Mouse (Mus musculus) MEL (cell line): ENCODE measurements around the gene Fbxl16. TPM values are rescaled to one million over a fixed set of nuclear protein-coding genes. Genes with fewer than 3 reads are reported as not detected.

Experiments used
- DNase-seq: peaks from one replicate; pipeline ENCODE4 v3.0.0; 2011; ENCODE audit warnings: low read depth, low spot score
- H3K27ac ChIP-seq: 2 replicates; pipeline ENCODE4 v1.5.1; 2012; ENCODE audit warnings: low read depth, mild to moderate bottlenecking, control low read depth, low read length, moderate library complexity; ENCODE audit not compliant: control insufficient read depth
- H3K27me3 ChIP-seq, 2 experiments: fragments of 150-350 bp in 1 of 2; sonication (generic) in 1 of 2; 2 replicates each; pipeline ENCODE4 v1.6.1; 2012; ENCODE audit warnings: low read length in 2 of 2, mild to moderate bottlenecking in 2 of 2, improper control_type of control experiment in 1 of 2, moderate library complexity in 1 of 2; ENCODE audit not compliant: insufficient read depth in 2 of 2, control insufficient read depth in 1 of 2
- H3K36me3 ChIP-seq, 2 experiments: 2 replicates each; pipeline ENCODE4 v1.6.1; 2012 to 2014; ENCODE audit warnings: low read length in 2 of 2, improper control_type of control experiment in 1 of 2, inconsistent platforms in 1 of 2, mild to moderate bottlenecking in 1 of 2; ENCODE audit not compliant: insufficient read depth in 2 of 2, control insufficient read depth in 1 of 2
- H3K4me1 ChIP-seq, 2 experiments: fragments of 150-350 bp in 1 of 2; sonication (generic) in 1 of 2; 2 replicates each; pipeline ENCODE4 v1.6.1; 2012; ENCODE audit warnings: low read length in 2 of 2, improper control_type of control experiment in 1 of 2, mild to moderate bottlenecking in 1 of 2; ENCODE audit not compliant: insufficient read depth in 2 of 2, control insufficient read depth in 1 of 2
- H3K4me3 ChIP-seq, 2 experiments: fragments of 150-350 bp in 1 of 2; sonication (generic) in 1 of 2; 2 replicates each; pipeline ENCODE4 v1.5.1; 2012; ENCODE audit warnings: low read depth in 2 of 2, low read length in 2 of 2, mild to moderate bottlenecking in 2 of 2, moderate library complexity in 2 of 2, control low read depth in 1 of 2, improper control_type of control experiment in 1 of 2; ENCODE audit not compliant: control insufficient read depth in 1 of 2, insufficient read depth in 1 of 2
- H3K79me2 ChIP-seq: 2 replicates; pipeline ENCODE4 v1.6.1; 2012; ENCODE audit warnings: mild to moderate bottlenecking, low read length, moderate library complexity; ENCODE audit not compliant: control insufficient read depth, poor library complexity, insufficient read depth
- H3K9ac ChIP-seq: 2 replicates; pipeline ENCODE4 v1.6.1; 2012; ENCODE audit warnings: low read depth, mild to moderate bottlenecking, control low read depth, low read length, moderate library complexity; ENCODE audit not compliant: control insufficient read depth, poor library complexity, severe bottlenecking
- H3K9me3 ChIP-seq: fragments of 150-350 bp; sonication (generic); replicated peaks from 2 replicates; pipeline ENCODE4 v1.6.1; 2012; ENCODE audit warnings: mild to moderate bottlenecking, low read length, improper control_type of control experiment, moderate library complexity; ENCODE audit not compliant: insufficient read depth
- ETS1 ChIP-seq: IDR thresholded peaks from 2 replicates; pipeline ENCODE4 v1.6.1; 2012; ENCODE audit warnings: low read depth, mild to moderate bottlenecking, inconsistent platforms, low read length, improper control_type of control experiment, moderate library complexity
- HCFC1 ChIP-seq: IDR thresholded peaks from 2 replicates; pipeline ENCODE4 v1.6.1; 2012; ENCODE audit warnings: low read depth, mild to moderate bottlenecking, inconsistent platforms, low read length, improper control_type of control experiment, moderate library complexity
- JUND ChIP-seq: IDR thresholded peaks from 2 replicates; pipeline ENCODE4 v1.6.1; 2011; ENCODE audit warnings: low read depth, mild to moderate bottlenecking, improper control_type of control experiment, low read length
- KAT2A ChIP-seq: conservative IDR thresholded peaks from 2 replicates; pipeline ENCODE4 v1.6.1; 2012; ENCODE audit warnings: low read depth, low read length, improper control_type of control experiment, inconsistent platforms
- MAX ChIP-seq: IDR thresholded peaks from 2 replicates; pipeline ENCODE4 v1.6.1; 2011; ENCODE audit warnings: low read length, improper control_type of control experiment
- MEF2A ChIP-seq: IDR thresholded peaks from 2 replicates; pipeline ENCODE4 v1.6.1; 2014; ENCODE audit warnings: low read depth, mild to moderate bottlenecking, inconsistent platforms, low read length, improper control_type of control experiment; ENCODE audit not compliant: poor library complexity, insufficient replicate concordance, severe bottlenecking; ENCODE audit errors: extremely low read depth
- POLR2A ChIP-seq, 2 experiments: IDR thresholded peaks; 2 replicates each; pipeline ENCODE4 v1.6.1; 2011 to 2012; ENCODE audit warnings: low read length in 2 of 2, mild to moderate bottlenecking in 2 of 2, control low read depth in 1 of 2, improper control_type of control experiment in 1 of 2, low read depth in 1 of 2, moderate library complexity in 1 of 2; ENCODE audit not compliant: control insufficient read depth in 1 of 2, insufficient read depth in 1 of 2, poor library complexity in 1 of 2
- POLR2AphosphoS5 ChIP-seq: IDR thresholded peaks from 2 replicates; pipeline ENCODE4 v1.6.1; 2012; ENCODE audit warnings: low read depth, borderline replicate concordance, mild to moderate bottlenecking, inconsistent platforms, low read length, moderate library complexity, mixed read lengths
- SIN3A ChIP-seq: IDR thresholded peaks from 2 replicates; pipeline ENCODE4 v1.6.1; 2012; ENCODE audit warnings: low read length, improper control_type of control experiment, inconsistent platforms
- TCF12 ChIP-seq: IDR thresholded peaks from 2 replicates; pipeline ENCODE4 v1.6.1; 2014; ENCODE audit warnings: low read depth, mild to moderate bottlenecking, inconsistent platforms, low read length, improper control_type of control experiment, moderate library complexity
- USF2 ChIP-seq, 2 experiments: IDR thresholded peaks; 2 replicates each; pipeline ENCODE4 v1.6.1; 2011 to 2012; ENCODE audit warnings: improper control_type of control experiment in 2 of 2, low read length in 2 of 2, borderline replicate concordance in 1 of 2, inconsistent platforms in 1 of 2, low read depth in 1 of 2, mild to moderate bottlenecking in 1 of 2; ENCODE audit not compliant: insufficient read depth in 1 of 2
- polyA plus RNA-seq, 2 experiments: library from polyadenylated mRNA; stranded (reverse) in 1 of 2; unstranded in 1 of 2; fragments of >175 nt in 1 of 2; fragments of >200 nt in 1 of 2; gene quantifications; 2 replicates each; pipeline versions ENCODE4 v1.2.1 to v1.2.4; 2012; ENCODE audit warnings: low replicate concordance in 2 of 2, low read depth in 1 of 2; ENCODE audit not compliant: insufficient read length in 2 of 2, insufficient read depth in 1 of 2, missing spikeins in 1 of 2
- total RNA-seq: library from RNA; depleted of rRNA; stranded (reverse); fragments of 300-350 nt; gene quantifications from 2 replicates; pipeline ENCODE4 v1.2.3, GENCODE M21; 2012

The Fbxl16 gene
- total and polyA plus RNA-seq, 3 experiments: 0.11 TPM; not detected in 2

DNA sequence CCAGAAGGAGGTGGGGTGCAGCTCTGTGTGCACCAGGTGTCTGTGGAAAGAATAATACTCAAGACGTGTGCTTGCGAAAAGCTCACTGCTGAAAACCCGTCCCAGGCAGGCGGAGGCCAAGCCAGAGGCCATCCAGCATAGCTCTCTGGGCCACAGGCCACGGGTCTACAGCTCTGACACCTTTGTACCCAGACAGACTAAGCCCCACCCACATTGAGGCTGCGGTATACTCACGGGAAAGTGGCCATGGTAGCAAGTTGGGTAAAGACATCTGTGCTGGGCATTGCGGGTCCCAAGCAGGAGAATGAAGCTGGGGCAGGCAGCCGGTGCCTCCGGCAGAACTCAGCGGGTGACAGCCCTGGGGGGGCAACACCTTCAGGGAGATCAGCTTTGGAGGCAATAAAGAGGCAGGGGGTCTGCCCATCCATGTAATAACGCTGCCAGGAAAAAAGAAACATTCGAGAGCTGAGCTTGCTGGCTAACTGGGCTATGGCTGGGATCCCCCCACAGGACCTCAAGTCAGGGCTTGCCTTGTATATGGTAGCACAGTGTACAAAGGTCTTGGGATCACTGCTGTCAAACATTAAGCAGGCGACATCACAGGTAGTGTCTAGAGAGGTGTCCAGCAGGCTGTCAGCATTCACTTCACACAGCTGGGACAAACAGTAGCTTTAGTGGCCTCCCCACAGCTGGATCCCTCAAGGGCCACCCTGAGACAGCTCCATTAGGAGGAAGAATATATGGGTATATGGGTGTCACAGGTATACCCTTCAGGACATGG lies 30.8 kb downstream of the Fbxl16 start:
- H3K27me3 ChIP-seq: no peaks in the 10 kb centered on the region
- no peak overlapping the region for H3K27ac ChIP-seq
- H3K9me3 ChIP-seq: no peaks in the 10 kb centered on the region
- no peak overlapping the region for H3K4me3 ChIP-seq
- DNase-seq: no peak
- no peak overlapping the region for H3K9ac ChIP-seq
- 0 out of 4 replicates have a peak, but pooled peaks of 1 of the 2 experiments have one; percentile 13 for TF ChIP-seq POLR2A (IDR thresholded peaks at IDR 0.05; ENCODE audit: control insufficient read depth in 1 of 2, insufficient read depth in 1 of 2, low read depth in 1 of 2, low read length in 2 of 2, poor library complexity in 1 of 2)
- no peak for TF ChIP-seq MEF2A
- peaks cover 3 to 10% of the 10 kb centered on the region in 2 experiments; a peak in 2 of 4 replicates for H3K4me1 ChIP-seq
- peaks cover 12% of the 10 kb centered on the region for H3K79me2 ChIP-seq
- no peaks in the 10 kb centered on the region; a peak in 1 of 4 replicates for H3K36me3 ChIP-seq

DNA sequence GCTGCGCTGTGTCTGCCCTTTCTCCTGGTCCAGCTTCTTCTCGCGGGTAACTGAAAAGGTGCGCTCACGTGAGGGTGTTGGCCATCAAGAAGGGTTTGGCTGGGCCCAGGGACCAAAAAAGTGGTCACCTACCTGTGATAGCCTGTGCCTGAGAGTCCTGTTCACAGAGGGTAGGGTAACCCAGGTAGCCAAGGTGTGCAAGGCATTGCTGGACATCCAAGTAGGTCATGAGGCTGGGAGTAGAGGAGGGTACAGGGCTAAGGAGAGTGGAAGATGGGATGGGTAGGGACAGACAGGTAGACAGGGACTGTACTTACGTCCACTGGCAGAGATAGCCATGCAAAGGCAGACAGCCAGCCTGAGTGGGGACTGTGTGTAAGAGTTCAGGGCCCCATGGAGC lies 31.6 kb downstream of the Fbxl16 start:
- Histone ChIP-seq H3K27ac (no peak overlapping the region), H3K9ac (no peak overlapping the region), H3K36me3 (peaks cover 0 to 3% of the 10 kb centered on the region in 2 experiments; a peak in 2 of 4 replicates), H3K4me3 (no peak overlapping the region), H3K9me3 (no peaks in the 10 kb centered on the region), H3K27me3 (no peaks in the 10 kb centered on the region), H3K79me2 (peaks cover 11% of the 10 kb centered on the region), H3K4me1 (peaks cover 3 to 15% of the 10 kb centered on the region in 2 experiments; a peak in 3 of 4 replicates)
- TF ChIP-seq JUND (no peak), MAX (no peak), POLR2A (IDR thresholded peaks at IDR 0.05; ENCODE audit: control insufficient read depth in 1 of 2, insufficient read depth in 1 of 2, low read depth in 1 of 2, low read length in 2 of 2, poor library complexity in 1 of 2) (no peak), HCFC1 (no peak), POLR2AphosphoS5 (no peak), ETS1 (no peak), SIN3A (no peak), USF2 (IDR thresholded peaks at IDR 0.05; ENCODE audit: borderline replicate concordance in 1 of 2, insufficient read depth in 1 of 2, low read depth in 1 of 2, low read length in 2 of 2) (no peak), TCF12 (no peak), MEF2A (no peak), KAT2A (no peak)
- no peak for DNase-seq
